Mouse (Mus musculus) monocyte, adult 5-6 weeks (primary cell): Measurements from ENCODE around the gene Nans. TPM values are rescaled to one million over a fixed set of nuclear protein-coding genes. Genes with fewer than 3 reads are reported as not detected.

ENCODE experiments used
- ATAC-seq: fragments of 153-309, 156-312 bp; replicated peaks from 2 replicates; pipeline ENCODE4 v1.8.0; 2017; ENCODE audit warnings: mild to moderate bottlenecking; ENCODE audit not compliant: low TSS enrichment, insufficient number of reproducible peaks, severe bottlenecking, poor library complexity, low FRiP score
- total RNA-seq: library from RNA; stranded (forward); fragments of 200-1000, 200-491, 200-594 nt; gene quantifications from 3 replicates; pipeline ENCODE4 v1.2.3, GENCODE M21; 2017

Nans gene
- total RNA-seq, 1 experiment from 2014 or later: 42.3 TPM

- no peak for ATAC-seq
Observed at GRCm38 (mm10) chr4:46465740-46466139, 23.3 kb upstream of the Nans start.

- no peak for ATAC-seq
Observed at GRCm38 (mm10) chr4:46475101-46475500, 13.9 kb upstream of the Nans start.

GRCm38 (mm10) chr4:46479081-46479480 lies 10.0 kb upstream of the Nans start:
- no peak for ATAC-seq

GRCm38 (mm10) chr4:46485696-46486417 lies 3.2 kb upstream of the Nans start:
- ATAC-seq: peak; percentile 79

- no peak for ATAC-seq
Observed at GRCm38 (mm10) chr4:46487348-46487747, 1.7 kb upstream of the Nans start.

GRCm38 (mm10) chr4:46493071-46493470 lies 4.0 kb downstream of the Nans start:
- ATAC-seq: no peak

- no peak for ATAC-seq
Observed at GRCm38 (mm10) chr4:46495543-46495942, 6.5 kb downstream of the Nans start.

GRCm38 (mm10) chr4:46497286-46497892 lies 8.3 kb downstream of the Nans start:
- ATAC-seq: peak; percentile 71

- no peak for ATAC-seq
Observed at GRCm38 (mm10) chr4:46498511-46498910, 9.5 kb downstream of the Nans start.

GRCm38 (mm10) chr4:46498976-46499375 lies 9.9 kb downstream of the Nans start:
- ATAC-seq: no peak

GRCm38 (mm10) chr4:46502606-46503502 lies 13.8 kb downstream of the Nans start:
- no peak for ATAC-seq

GRCm38 (mm10) chr4:46503881-46504280 lies 14.8 kb downstream of the Nans start:
- ATAC-seq: no peak

GRCm38 (mm10) chr4:46505361-46506057 lies 16.5 kb downstream of the Nans start:
- ATAC-seq: no peak

- peak; percentile 90 for ATAC-seq
Observed at GRCm38 (mm10) chr4:46506801-46507610, 18.0 kb downstream of the Nans start.

- ATAC-seq: peak; percentile 68
Observed at GRCm38 (mm10) chr4:46507736-46508460, 18.9 kb downstream of the Nans start.

- ATAC-seq: no peak
Observed at GRCm38 (mm10) chr4:46520491-46520890, 31.4 kb downstream of the Nans start.

GRCm38 (mm10) chr4:46521457-46521856 lies 32.4 kb downstream of the Nans start:
- ATAC-seq: no peak

GRCm38 (mm10) chr4:46523324-46523723 lies 34.3 kb downstream of the Nans start:
- ATAC-seq: no peak
